Mouse (Mus musculus) cerebellum, adult 2 months (tissue): ENCODE data around the gene Aff4.

Experiments used
- CTCF ChIP-seq: fragments of 200-500 bp; IDR thresholded peaks from 2 replicates; pipeline ENCODE4 v1.5.1; 2011; ENCODE audit warnings: low read depth, mild to moderate bottlenecking, control low read depth, low read length, moderate library complexity, borderline replicate concordance; ENCODE audit not compliant: insufficient read depth
- POLR2A ChIP-seq: fragments of 200-500 bp; IDR thresholded peaks from 2 replicates; pipeline ENCODE4 v1.6.1; 2011; ENCODE audit warnings: low read length, control low read depth, borderline replicate concordance; ENCODE audit not compliant: insufficient read depth

DNA sequence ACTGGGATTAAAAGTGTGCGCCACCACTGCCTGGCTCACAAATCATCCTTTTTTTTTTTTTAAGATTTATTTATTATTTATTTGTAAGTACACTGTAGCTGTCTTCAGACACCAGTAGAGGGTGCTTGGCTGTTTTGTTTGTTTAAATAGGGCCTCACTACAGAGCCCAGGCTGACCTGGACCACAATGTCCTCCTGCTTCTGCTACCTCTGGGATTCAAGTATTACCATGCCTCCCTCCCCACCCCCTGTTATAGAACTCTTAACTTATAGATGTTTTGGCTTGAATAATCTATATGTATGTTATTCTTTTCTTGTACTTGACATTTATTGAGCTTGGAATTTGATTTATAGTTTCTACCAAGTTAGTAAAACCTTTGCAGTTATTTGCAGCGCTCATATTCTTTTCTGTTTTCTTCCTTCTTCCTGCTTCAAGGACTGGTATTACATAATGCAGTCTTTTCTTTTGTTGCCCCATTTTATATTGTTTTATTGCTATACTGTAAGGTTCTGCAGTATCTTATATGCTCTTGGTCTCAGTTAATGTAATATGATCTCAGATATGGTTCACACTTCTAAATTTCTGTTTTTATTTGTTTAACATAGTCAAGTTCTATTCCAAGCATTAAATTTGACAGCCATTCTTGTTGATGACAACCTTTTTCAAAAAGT, 33.3 kb downstream of the Aff4 start:
- TF ChIP-seq POLR2A, result no peak
- TF ChIP-seq CTCF, result no peak
